Mouse (Mus musculus) C2C12 (cell line): ENCODE data around the gene Flrt1. TPM values are rescaled to one million over a fixed set of nuclear protein-coding genes. Genes with fewer than 3 reads are reported as not detected.
A peak's percentile ranks its signal among the peaks of the same experiment; 100 is the strongest.

Experiments
- H3K27me3 ChIP-seq: one replicate; pipeline ENCODE4 v1.6.1; 2011; ENCODE audit not compliant: control insufficient read depth, insufficient read depth, insufficient read length
- H3K36me3 ChIP-seq: one replicate; pipeline ENCODE4 v1.6.1; 2011; ENCODE audit not compliant: control insufficient read depth, insufficient read depth
- H3K4me3 ChIP-seq: one replicate; pipeline ENCODE4 v1.5.1; 2011; ENCODE audit warnings: mild to moderate bottlenecking, control low read depth; ENCODE audit not compliant: poor library complexity, insufficient read depth, severe bottlenecking
- H3K79me2 ChIP-seq: one replicate; pipeline ENCODE4 v1.6.1; 2011; ENCODE audit not compliant: control insufficient read depth, insufficient read depth
- H3K79me3 ChIP-seq: one replicate; pipeline ENCODE4 v1.6.1; 2011; ENCODE audit warnings: low read depth, control low read depth
- H3ac ChIP-seq: one replicate; pipeline ENCODE3; 2011; ENCODE audit warnings: low read depth; ENCODE audit not compliant: control insufficient read depth, insufficient read length
- CEBPB ChIP-seq: IDR thresholded peaks from one replicate; pipeline ENCODE4 v1.6.1; 2011; ENCODE audit warnings: low read depth, mild to moderate bottlenecking, control low read depth, moderate library complexity
- CTCF ChIP-seq: IDR thresholded peaks from one replicate; pipeline ENCODE4 v1.5.1; 2011; ENCODE audit not compliant: control insufficient read depth, insufficient read depth, insufficient read length
- FOSL1 ChIP-seq: IDR thresholded peaks from one replicate; pipeline ENCODE4 v1.8.0; 2011; ENCODE audit warnings: mild to moderate bottlenecking, low read length; ENCODE audit not compliant: poor library complexity, insufficient read depth, severe bottlenecking
- MAX ChIP-seq: IDR thresholded peaks from one replicate; pipeline ENCODE4 v1.6.1; 2011; ENCODE audit warnings: mild to moderate bottlenecking, control low read depth
- MYOD1 ChIP-seq: IDR thresholded peaks from one replicate; pipeline ENCODE4 v1.6.1; 2011; ENCODE audit warnings: low read depth; ENCODE audit not compliant: control insufficient read depth, insufficient read length
- MYOG ChIP-seq: IDR thresholded peaks from one replicate; pipeline ENCODE4 v1.6.1; 2011; ENCODE audit not compliant: control insufficient read depth, insufficient read length; ENCODE audit errors: extremely low read depth
- USF1 ChIP-seq: IDR thresholded peaks from one replicate; pipeline ENCODE4 v1.6.1; 2011; ENCODE audit warnings: low read depth, mild to moderate bottlenecking, control low read depth, moderate library complexity
- polyA plus RNA-seq: library from polyadenylated mRNA; unstranded; fragments of >200 nt; fragmentation: generic; extraction: Trizol; gene quantifications from one replicate; pipeline ENCODE4 v1.2.1, GENCODE M21; 2012; ENCODE audit warnings: missing spikeins

The Flrt1 gene
- polyA plus RNA-seq, 1 experiment: 0.08 TPM

DNA sequence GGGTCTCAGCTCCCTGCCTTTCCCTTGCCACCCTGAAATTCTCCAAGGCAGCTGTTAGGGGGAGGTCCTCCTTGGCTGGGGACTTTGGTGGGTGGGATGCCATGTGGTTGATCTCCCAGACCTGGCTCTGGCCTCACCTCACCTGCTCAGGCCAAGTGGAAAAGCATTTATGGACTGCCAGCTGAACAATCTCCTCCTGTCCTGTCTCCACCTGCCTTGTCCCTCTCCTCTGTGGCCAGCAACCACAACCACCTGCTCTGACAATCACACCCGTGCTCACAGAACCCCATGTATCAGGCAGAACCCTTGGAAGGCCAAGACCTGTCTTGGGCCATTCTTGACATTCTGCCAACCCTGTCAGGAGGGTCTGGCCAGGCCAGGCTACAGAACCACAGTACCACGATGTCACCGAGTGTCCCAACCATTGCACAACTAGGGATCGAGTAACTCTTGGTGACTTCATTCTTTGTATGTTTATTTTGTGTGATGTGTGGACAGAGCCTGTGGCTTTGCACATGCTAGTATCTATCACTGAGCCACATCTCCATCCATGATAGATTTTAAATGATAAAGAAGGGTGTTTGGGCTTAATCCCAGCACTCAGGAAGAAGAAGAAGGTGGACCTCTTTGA lies 20.1 kb upstream of the Flrt1 start:
- Histone ChIP-seq H3K4me3 (no peak overlapping the region), H3K79me3 (no peaks in the 10 kb centered on the region), H3ac (no peak overlapping the region), H3K79me2 (no peaks in the 10 kb centered on the region), H3K27me3 (peaks cover 6% of the 10 kb centered on the region), H3K36me3 (no peaks in the 10 kb centered on the region)
- peak; percentile 53 for TF ChIP-seq CEBPB
- TF ChIP-seq FOSL1: no peak
- TF ChIP-seq MYOD1: peak; percentile 62
- TF ChIP-seq CTCF: no peak
- TF ChIP-seq MAX: no peak
- no peak for TF ChIP-seq MYOG
- no peak for TF ChIP-seq USF1

DNA sequence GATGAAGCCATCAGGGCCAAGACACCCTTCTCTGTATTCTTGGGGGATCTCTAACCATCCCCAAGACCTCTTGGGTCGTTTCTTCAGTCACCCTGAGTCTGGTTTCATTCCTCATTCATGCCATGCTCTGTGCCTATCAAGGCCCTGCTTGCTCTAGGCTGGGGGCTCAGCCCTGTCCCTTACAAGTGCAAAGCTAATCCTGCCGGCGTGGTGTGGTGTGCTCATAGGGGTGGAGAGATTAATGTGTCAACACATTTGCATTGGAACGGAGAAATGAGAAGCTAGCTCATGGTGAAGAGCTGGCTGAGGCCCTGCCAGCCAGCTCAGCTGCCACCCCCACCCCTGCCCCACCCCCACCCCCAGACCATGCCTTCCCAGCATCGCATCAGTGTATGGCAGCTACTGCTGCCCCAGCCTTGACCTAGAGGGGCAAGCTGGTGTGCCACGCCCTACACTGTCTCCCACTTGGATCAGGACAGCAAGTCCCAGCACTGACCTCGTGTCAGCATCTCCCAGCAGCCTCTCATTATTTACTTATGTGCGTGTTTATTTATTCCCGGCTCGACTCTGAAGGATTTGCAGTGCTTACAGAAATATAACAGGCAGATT lies 17.3 kb upstream of the Flrt1 start:
- H3K4me3 ChIP-seq: no peak overlapping the region
- no peaks in the 10 kb centered on the region for H3K27me3 ChIP-seq
- H3ac ChIP-seq: no peak overlapping the region
- TF ChIP-seq CTCF: no peak
- no peak for TF ChIP-seq MYOD1
- TF ChIP-seq FOSL1: no peak
- TF ChIP-seq MAX: no peak
- TF ChIP-seq MYOG: no peak
- no peak for TF ChIP-seq USF1
- TF ChIP-seq CEBPB: no peak
- no peaks in the 10 kb centered on the region for H3K36me3 ChIP-seq
- H3K79me2 ChIP-seq: no peaks in the 10 kb centered on the region
- no peaks in the 10 kb centered on the region for H3K79me3 ChIP-seq

DNA sequence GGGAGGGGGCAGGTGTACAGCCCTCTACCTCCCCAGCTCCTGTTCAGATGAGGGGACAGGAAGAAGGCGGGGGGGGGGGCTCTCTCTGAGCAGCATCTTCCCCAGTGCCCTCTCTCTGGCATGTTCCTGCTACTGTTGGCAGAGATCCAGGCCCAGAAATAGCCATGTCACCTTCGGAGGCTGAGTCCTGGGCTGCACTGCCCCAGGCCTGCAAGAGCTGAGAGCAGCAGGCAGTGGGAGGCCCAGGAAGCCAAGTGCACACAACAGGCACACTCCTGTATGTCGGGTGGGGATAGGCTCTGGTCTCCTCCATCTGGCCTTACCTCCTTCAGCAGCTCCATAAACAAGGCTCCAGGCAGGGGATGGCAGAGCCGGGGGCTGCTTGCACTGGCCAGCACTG lies 16.7 kb upstream of the Flrt1 start:
- no peak overlapping the region for H3K4me3 ChIP-seq
- no peak for TF ChIP-seq MYOG
- no peak for TF ChIP-seq MAX
- no peak for TF ChIP-seq CTCF
- H3K27me3 ChIP-seq: no peaks in the 10 kb centered on the region
- no peak overlapping the region for H3ac ChIP-seq
- H3K36me3 ChIP-seq: no peaks in the 10 kb centered on the region
- H3K79me3 ChIP-seq: no peaks in the 10 kb centered on the region
- no peaks in the 10 kb centered on the region for H3K79me2 ChIP-seq

DNA sequence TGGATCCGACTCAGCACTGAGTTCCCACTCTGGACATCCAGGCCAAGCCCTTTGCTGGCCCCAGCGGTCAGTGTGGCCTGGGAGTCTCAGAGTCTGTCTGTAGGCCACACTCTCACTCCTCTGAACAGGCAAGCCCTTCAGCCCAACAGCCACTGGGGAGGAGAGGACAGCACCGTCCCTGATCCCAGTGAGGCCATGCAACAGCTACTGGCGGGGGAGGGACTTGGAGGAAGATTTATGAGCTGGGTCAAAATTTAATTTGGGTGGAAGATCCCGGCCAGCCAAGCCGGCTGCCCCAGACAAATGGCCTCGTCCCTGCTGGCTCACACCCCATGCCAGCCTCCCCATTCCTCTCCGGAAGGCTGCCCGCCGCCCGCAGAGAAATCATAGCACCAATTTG lies 15.7 kb upstream of the Flrt1 start:
- Histone ChIP-seq H3K79me3 (no peaks in the 10 kb centered on the region), H3K27me3 (no peaks in the 10 kb centered on the region), H3K36me3 (no peaks in the 10 kb centered on the region), H3ac (no peak overlapping the region), H3K79me2 (no peaks in the 10 kb centered on the region), H3K4me3 (no peak overlapping the region)
- no peak for TF ChIP-seq CEBPB

DNA sequence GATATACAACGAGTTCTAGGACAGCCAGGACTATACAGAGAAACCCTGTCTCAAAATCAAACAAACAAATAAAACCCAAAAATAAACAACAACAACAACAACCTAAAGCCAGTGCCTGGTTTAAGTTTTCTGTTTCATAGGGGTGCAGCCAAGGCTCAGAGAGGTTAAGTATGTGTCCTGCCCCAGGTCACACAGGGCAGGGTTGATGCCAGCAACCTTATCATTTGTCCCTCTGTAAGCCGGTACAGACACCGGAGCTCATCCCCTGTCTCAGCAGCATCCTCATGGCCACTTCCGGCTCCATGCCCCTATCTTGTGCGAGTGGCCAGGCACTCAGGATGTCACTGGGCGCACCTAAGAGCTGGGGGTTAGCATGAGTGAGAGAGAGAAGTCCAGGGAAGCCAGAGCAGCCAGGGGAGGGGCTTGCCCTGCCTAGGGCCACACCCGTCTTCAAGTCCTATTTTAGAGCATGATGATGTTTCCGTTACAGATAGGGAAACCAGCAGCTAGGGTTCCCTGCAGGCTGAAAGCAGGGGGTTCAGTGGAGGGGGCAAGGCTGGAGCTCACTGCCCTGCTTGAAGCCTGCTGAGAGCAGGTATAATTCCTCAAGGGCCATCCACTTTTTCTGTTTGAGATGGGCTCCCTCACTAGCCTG lies 12.3 kb upstream of the Flrt1 start:
- TF ChIP-seq MYOG (no peak), USF1 (no peak), CEBPB (no peak)
- no peaks in the 10 kb centered on the region for H3K79me3 ChIP-seq
- no peak overlapping the region for H3ac ChIP-seq
- H3K27me3 ChIP-seq: no peaks in the 10 kb centered on the region
- H3K36me3 ChIP-seq: no peaks in the 10 kb centered on the region
- H3K4me3 ChIP-seq: no peak overlapping the region
- H3K79me2 ChIP-seq: no peaks in the 10 kb centered on the region

DNA sequence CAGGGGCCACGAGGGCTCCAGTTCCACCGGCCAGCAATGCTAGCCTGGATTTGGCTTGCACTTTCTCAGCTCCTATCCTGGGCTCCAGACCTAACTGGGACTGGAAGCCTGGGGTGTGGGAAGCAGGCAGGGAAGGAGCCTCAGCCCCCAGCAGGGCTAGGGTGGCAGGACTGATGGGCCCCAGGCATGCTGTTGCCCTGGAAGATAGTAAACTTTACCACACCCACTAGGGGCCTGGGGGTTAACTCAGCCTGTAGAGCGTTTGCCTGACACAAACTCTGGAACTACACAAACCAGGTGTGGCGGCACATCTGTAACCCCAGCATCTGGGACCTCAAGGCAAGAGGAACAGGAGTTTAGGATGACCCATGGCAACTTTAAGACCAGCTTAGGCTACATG lies 11.6 kb upstream of the Flrt1 start:
- no peaks in the 10 kb centered on the region for H3K79me3 ChIP-seq
- H3K4me3 ChIP-seq: no peak overlapping the region
- H3ac ChIP-seq: no peak overlapping the region
- TF ChIP-seq CTCF (no peak), FOSL1 (no peak), MYOG (no peak), MAX (no peak), USF1 (no peak), MYOD1 (no peak), CEBPB (no peak)
- no peaks in the 10 kb centered on the region for H3K27me3 ChIP-seq
- no peaks in the 10 kb centered on the region for H3K79me2 ChIP-seq
- H3K36me3 ChIP-seq: no peaks in the 10 kb centered on the region
